Mouse (Mus musculus) adrenal gland, postnatal 10 days (tissue): ENCODE data around the gene Arpc2. TPM values are rescaled to one million over a fixed set of nuclear protein-coding genes. Genes with fewer than 3 reads are reported as not detected.

Source experiments
- DNase-seq: peaks from one replicate; pipeline ENCODE4 v3.0.0; 2021; ENCODE audit warnings: mixed read lengths
- total RNA-seq, 2 experiments: library from RNA; stranded (reverse); gene quantifications; 2 replicates each; pipeline ENCODE4 v1.2.3; 2021

Arpc2 gene
- total RNA-seq, 2 experiments from 2014 or later, result 186 TPM

- DNase-seq, result no peak
Observed at GRCm38 (mm10) chr1:74239162-74239561, 3.3 kb downstream of the Arpc2 start.

GRCm38 (mm10) chr1:74239618-74240017, 3.7 kb downstream of the Arpc2 start:
- DNase-seq, result peak; percentile 12

- no peak for DNase-seq
Observed at GRCm38 (mm10) chr1:74240311-74240710, 4.4 kb downstream of the Arpc2 start.

- no peak for DNase-seq
Observed at GRCm38 (mm10) chr1:74240832-74241231, 4.9 kb downstream of the Arpc2 start.

- no peak for DNase-seq
Observed at GRCm38 (mm10) chr1:74245525-74245924, 9.6 kb downstream of the Arpc2 start.

- peak; percentile 21 for DNase-seq
Observed at GRCm38 (mm10) chr1:74248799-74249198, 12.9 kb downstream of the Arpc2 start.

GRCm38 (mm10) chr1:74249331-74249980, 13.6 kb downstream of the Arpc2 start:
- no peak for DNase-seq

- DNase-seq, result no peak
Observed at GRCm38 (mm10) chr1:74250096-74250495, 14.2 kb downstream of the Arpc2 start.

GRCm38 (mm10) chr1:74255704-74256345, 19.9 kb downstream of the Arpc2 start:
- DNase-seq, result no peak

GRCm38 (mm10) chr1:74256782-74257181, 20.9 kb downstream of the Arpc2 start:
- no peak for DNase-seq

GRCm38 (mm10) chr1:74262510-74262909, 26.6 kb downstream of the Arpc2 start:
- no peak for DNase-seq

GRCm38 (mm10) chr1:74268750-74269149, 32.9 kb downstream of the Arpc2 start:
- no peak for DNase-seq

- peak; percentile 51 for DNase-seq
Observed at GRCm38 (mm10) chr1:74271659-74272058, 35.8 kb downstream of the Arpc2 start.

GRCm38 (mm10) chr1:74275015-74275414, 39.1 kb downstream of the Arpc2 start:
- no peak for DNase-seq

GRCm38 (mm10) chr1:74277041-74277440, 41.2 kb downstream of the Arpc2 start:
- DNase-seq, result no peak

- DNase-seq, result no peak
Observed at GRCm38 (mm10) chr1:74277883-74278537, 42.1 kb downstream of the Arpc2 start.

GRCm38 (mm10) chr1:74278538-74278937, 42.7 kb downstream of the Arpc2 start, which contains the start of gene Gpbar1:
Gene Gpbar1, plus strand, starts transcription at chr1:74278550.
- DNase-seq, result no peak

- DNase-seq, result no peak
Observed at GRCm38 (mm10) chr1:74278988-74279387, 43.1 kb downstream of the Arpc2 start.

- no peak for DNase-seq
Observed at GRCm38 (mm10) chr1:74280591-74281325, 44.9 kb downstream of the Arpc2 start.

- DNase-seq, result no peak
Observed at GRCm38 (mm10) chr1:74281372-74281771, 45.5 kb downstream of the Arpc2 start.

GRCm38 (mm10) chr1:74281886-74282285, 46.0 kb downstream of the Arpc2 start:
- DNase-seq, result no peak

GRCm38 (mm10) chr1:74282896-74283625, 47.2 kb downstream of the Arpc2 start:
- no peak for DNase-seq
